Mouse (Mus musculus): ENCODE data around the gene Rpa1. TPM values are rescaled to one million over a fixed set of nuclear protein-coding genes. Genes with fewer than 3 reads are reported as not detected.
"Not testable (repeated sequence)": the region's sequence is repeated elsewhere in the genome, so short reads cannot be mapped to it uniquely, and the experiment has no call there.

The Rpa1 gene
- 29.6 and 55.3 TPM in 2 replicates for polyA plus RNA-seq (2012; rRNA removed)
- polyA plus RNA-seq (2014; fragmentation: Nextera tagmentation; extraction: Ambion mirVana): 93.2 and 102 TPM in 2 replicates

DNA sequence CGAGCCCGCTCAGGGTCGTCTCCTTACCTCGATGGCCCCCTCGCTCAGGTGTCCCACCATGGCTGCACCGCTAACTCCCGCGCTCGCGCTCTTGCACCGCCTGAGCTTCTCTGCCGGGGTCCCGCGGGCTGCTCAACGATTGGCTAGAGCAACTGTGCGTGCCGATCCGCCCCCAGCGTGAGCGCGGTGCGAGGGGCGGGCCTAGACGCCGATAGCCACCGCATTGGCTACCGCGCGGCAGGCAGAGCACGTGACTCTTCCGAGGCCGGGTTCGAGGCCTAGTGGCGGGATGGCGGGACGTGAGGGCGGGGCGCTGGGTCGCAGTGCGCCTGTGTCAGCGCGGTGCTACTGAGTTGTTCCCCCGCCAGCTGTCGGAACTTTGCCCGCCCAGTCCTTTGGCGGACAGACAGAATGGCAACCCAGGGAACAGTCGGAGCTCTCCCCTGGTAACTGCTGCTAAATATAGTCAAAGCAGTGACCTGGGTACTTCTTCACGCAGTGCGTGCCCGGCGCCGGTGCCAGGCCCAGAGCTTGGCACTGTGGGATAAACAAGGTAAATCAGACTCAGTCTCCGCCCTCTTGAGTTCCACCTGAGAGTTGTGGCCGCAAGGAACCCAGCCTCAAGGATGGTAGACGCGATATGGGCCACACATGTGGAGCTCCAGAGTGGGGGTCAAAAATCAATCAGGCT lies at the start of gene Rpa1, which contains the start of gene Smyd4:
Rpa1 (minus strand) TSS at position 126 of the 691 bp plus-strand sequence.
Smyd4 (plus strand) TSS at position 235 of the 691 bp plus-strand sequence.
- Histone ChIP-seq H3K4me3 (ENCODE audit: insufficient read depth in 1 of 2, low read depth in 2 of 2, low read length in 2 of 2) (peak within 1 kb of the TSS; percentile 88 to 96), H3K27ac (peak within 1 kb of the TSS; percentile 56), H3K9me3 (ENCODE audit: control insufficient read depth, low read length) (no peaks in the 10 kb centered on the region), H3K4me1 (replicated peaks; ENCODE audit: control insufficient read depth in 2 of 2, insufficient read depth in 2 of 2, low read length in 1 of 2) (peaks cover 20 to 24% of the 10 kb centered on the region in 2 experiments), H3K27me3 (ENCODE audit: control insufficient read depth, insufficient read depth, low read length) (no peaks in the 10 kb centered on the region), H3K9ac (replicated peaks) (peak within 1 kb of the TSS; percentile 93), H3K4me2 (ENCODE audit: low read depth) (peak within 1 kb of the TSS; percentile 73), H3K36me3 (replicated peaks; ENCODE audit: control insufficient read depth, insufficient read depth, low read depth) (no peaks in the 10 kb centered on the region; the same call in 1 of the 2 replicates)
- TF ChIP-seq CTCF (IDR thresholded peaks at IDR 0.05; ENCODE audit: low read depth) (0 out of 2 replicates have a peak, but pooled peaks have one; percentile 12), EP300 (IDR thresholded peaks at IDR 0.05; ENCODE audit: low read depth) (no peak)
- DNase-seq (ENCODE audit: low read depth in 3 of 3, low spot score in 3 of 3) (peak; percentile 90 to 92 (median 91)), ATAC-seq (ENCODE audit: insufficient read depth) (peak; percentile 99)
- under 1% methylated on average over 56 of the region's 56 CpGs for WGBS (ENCODE audit: insufficient replicate concordance)

DNA sequence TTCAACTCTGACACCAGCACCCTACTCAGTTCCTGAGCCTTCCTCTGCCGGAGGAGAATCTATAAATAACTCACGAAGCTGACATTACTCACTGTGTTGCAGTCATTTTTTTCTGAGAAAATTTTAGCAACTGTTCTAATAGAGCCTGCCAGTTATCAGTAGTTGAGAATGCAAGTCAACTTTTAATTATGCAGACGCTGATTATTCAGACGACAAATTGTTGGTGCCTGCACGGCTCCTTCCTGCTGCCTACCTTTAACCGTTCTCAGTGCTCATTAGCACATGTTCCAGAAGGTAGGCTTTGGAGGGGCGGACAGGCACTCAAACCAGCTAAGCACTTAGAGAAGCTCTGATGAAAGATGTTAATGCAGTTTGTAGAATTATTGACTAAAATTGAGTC lies 49.3 kb upstream of the Rpa1 start:
- TF ChIP-seq EP300 (IDR thresholded peaks at IDR 0.05; ENCODE audit: low read depth): no peak
- TF ChIP-seq CTCF (IDR thresholded peaks at IDR 0.05; ENCODE audit: low read depth): no peak
- 60% methylated on average over 7 of the region's 7 CpGs for WGBS (ENCODE audit: insufficient replicate concordance)

DNA sequence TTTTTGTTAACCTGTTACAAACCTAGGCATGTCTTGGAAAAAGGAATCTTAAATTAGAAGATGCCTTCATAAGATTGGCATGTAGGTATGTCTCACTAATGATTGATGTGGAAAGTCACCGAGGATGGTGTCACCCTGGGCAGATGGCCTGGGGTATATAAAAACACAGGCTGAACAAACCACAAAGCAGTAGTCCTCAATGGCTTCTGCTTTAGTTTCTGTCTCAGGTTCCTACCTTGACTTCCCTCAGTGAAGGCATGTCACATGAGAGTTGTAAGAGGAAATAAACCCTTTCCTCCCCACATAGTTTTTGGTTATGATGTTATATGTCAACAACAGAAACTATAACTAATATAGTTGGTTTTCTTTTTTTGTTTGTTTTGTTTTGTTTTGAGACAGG lies 47.5 kb upstream of the Rpa1 start:
- WGBS (ENCODE audit: insufficient replicate concordance): 25% methylated on average over 1 of the region's 1 CpGs
- no peaks in the 10 kb centered on the region for H3K4me1 ChIP-seq (replicated peaks; ENCODE audit: control insufficient read depth in 2 of 2, insufficient read depth in 2 of 2, low read length in 1 of 2)
- TF ChIP-seq CTCF (IDR thresholded peaks at IDR 0.05; ENCODE audit: low read depth) (no peak), EP300 (IDR thresholded peaks at IDR 0.05; ENCODE audit: low read depth) (no peak)
- no peak overlapping the region for H3K27ac ChIP-seq
- no peaks in the 10 kb centered on the region for H3K9me3 ChIP-seq (ENCODE audit: control insufficient read depth, low read length)
- no peak overlapping the region for H3K4me3 ChIP-seq (ENCODE audit: insufficient read depth in 1 of 2, low read depth in 2 of 2, low read length in 2 of 2)
- no peak overlapping the region for H3K9ac ChIP-seq (replicated peaks)
- H3K4me2 ChIP-seq (ENCODE audit: low read depth): no peak overlapping the region
- no peaks in the 10 kb centered on the region for H3K36me3 ChIP-seq (replicated peaks; ENCODE audit: control insufficient read depth, insufficient read depth, low read depth)
- DNase-seq (ENCODE audit: low read depth in 3 of 3, low spot score in 3 of 3) (no peak), ATAC-seq (ENCODE audit: insufficient read depth) (no peak)
- no peaks in the 10 kb centered on the region for H3K27me3 ChIP-seq (ENCODE audit: control insufficient read depth, insufficient read depth, low read length)

More for the DNA sequence above, 49.3 kb upstream of the Rpa1 start:
- Histone ChIP-seq H3K27ac (no peak overlapping the region), H3K4me3 (ENCODE audit: insufficient read depth in 1 of 2, low read depth in 2 of 2, low read length in 2 of 2) (no peak overlapping the region), H3K9me3 (ENCODE audit: control insufficient read depth, low read length) (no peaks in the 10 kb centered on the region), H3K4me1 (replicated peaks; ENCODE audit: control insufficient read depth in 2 of 2, insufficient read depth in 2 of 2, low read length in 1 of 2) (peaks cover 0 to 2% of the 10 kb centered on the region in 2 experiments; a peak in 1 of 4 replicates), H3K27me3 (ENCODE audit: control insufficient read depth, insufficient read depth, low read length) (no peaks in the 10 kb centered on the region), H3K4me2 (ENCODE audit: low read depth) (no peak overlapping the region), H3K9ac (replicated peaks) (no peak overlapping the region), H3K36me3 (replicated peaks; ENCODE audit: control insufficient read depth, insufficient read depth, low read depth) (no peaks in the 10 kb centered on the region)
- ATAC-seq (ENCODE audit: insufficient read depth) (no peak), DNase-seq (ENCODE audit: low read depth in 3 of 3, low spot score in 3 of 3) (no peak)

- H3K9me3 ChIP-seq (ENCODE audit: control insufficient read depth, low read length); ATAC-seq (ENCODE audit: insufficient read depth); H3K4me2 ChIP-seq (ENCODE audit: low read depth); H3K4me3 ChIP-seq (ENCODE audit: insufficient read depth in 1 of 2, low read depth in 2 of 2, low read length in 2 of 2); H3K27me3 ChIP-seq (ENCODE audit: control insufficient read depth, insufficient read depth, low read length); H3K4me1 ChIP-seq (replicated peaks; ENCODE audit: control insufficient read depth in 2 of 2, insufficient read depth in 2 of 2, low read length in 1 of 2); H3K27ac ChIP-seq; H3K9ac ChIP-seq (replicated peaks); H3K36me3 ChIP-seq (replicated peaks; ENCODE audit: control insufficient read depth, insufficient read depth, low read depth): not testable (repeated sequence)
- DNase-seq (ENCODE audit: low read depth in 3 of 3, low spot score in 3 of 3): peak; percentile 20 to 59 (median 27)
- 16% methylated on average over 3 of the region's 3 CpGs for WGBS (ENCODE audit: insufficient replicate concordance)
Observed at GRCm38 (mm10) chr11:75383529-75383928, 35.4 kb upstream of the Rpa1 start.

DNA sequence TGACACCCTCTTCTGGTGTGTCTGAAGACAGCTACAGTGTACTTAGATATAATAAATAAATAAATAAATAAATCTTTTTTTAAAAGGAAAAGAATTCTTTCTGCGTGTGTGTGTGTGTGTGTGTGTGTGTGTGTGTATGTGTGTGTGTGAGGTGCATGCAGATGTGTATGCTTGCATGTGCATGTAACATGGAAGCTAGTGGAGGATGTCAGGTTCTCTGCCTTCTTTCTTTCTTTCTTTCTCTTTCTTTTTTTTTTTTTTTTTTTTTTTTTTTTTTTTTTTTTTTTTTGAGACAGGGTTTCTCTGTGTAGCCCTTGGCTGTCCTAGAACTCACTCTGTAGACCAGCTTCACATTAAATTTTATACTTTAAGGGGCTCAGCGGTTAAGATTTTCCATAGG lies 30.7 kb upstream of the Rpa1 start:
- WGBS (ENCODE audit: insufficient replicate concordance): 81% methylated on average over 2 of the region's 2 CpGs
- H3K9ac ChIP-seq (replicated peaks); H3K4me2 ChIP-seq (ENCODE audit: low read depth); H3K9me3 ChIP-seq (ENCODE audit: control insufficient read depth, low read length); H3K27me3 ChIP-seq (ENCODE audit: control insufficient read depth, insufficient read depth, low read length); H3K4me1 ChIP-seq (replicated peaks; ENCODE audit: control insufficient read depth in 2 of 2, insufficient read depth in 2 of 2, low read length in 1 of 2); DNase-seq (ENCODE audit: low read depth in 3 of 3, low spot score in 3 of 3); H3K36me3 ChIP-seq (replicated peaks; ENCODE audit: control insufficient read depth, insufficient read depth, low read depth); H3K27ac ChIP-seq; H3K4me3 ChIP-seq (ENCODE audit: insufficient read depth in 1 of 2, low read depth in 2 of 2, low read length in 2 of 2); ATAC-seq (ENCODE audit: insufficient read depth): not testable (repeated sequence)

Measured in liver, embryonic 14.5 days (tissue).